Mouse (Mus musculus): ENCODE results near the gene Bmp7.

DNA sequence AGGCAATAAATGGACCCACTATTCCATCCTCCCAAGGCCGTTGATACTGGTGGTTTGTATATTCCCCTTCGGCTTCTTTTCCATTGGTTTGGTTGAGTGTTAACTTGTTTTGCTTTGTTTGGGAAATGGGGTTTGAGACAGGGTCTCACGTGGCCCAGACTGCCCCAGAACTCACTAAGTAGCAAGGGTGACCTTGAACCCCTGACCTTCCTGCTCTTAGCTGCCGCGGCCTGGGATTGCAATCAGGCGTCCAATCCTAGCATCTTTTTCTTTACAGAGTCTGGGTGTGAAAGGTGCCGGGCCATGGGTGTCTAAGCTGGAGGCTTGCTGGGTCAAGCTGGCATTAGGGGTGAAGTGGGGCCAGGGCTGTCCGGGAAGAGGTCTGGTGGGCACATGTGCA lies 79.5 kb downstream of the Bmp7 start:
- TF ChIP-seq CTCF (IDR thresholded peaks at IDR 0.05; ENCODE audit: low read depth, low read length) = no peak
- no peak for TF ChIP-seq POLR2A (IDR thresholded peaks at IDR 0.05; ENCODE audit: insufficient read depth, low read length)

All from ES-Bruce4 (cell line).